Mouse (Mus musculus) E14TG2a.4 (cell line): ENCODE measurements around the gene Cldn11.

ENCODE experiments used
- H3K27me3 ChIP-seq: 2 replicates; pipeline ENCODE4 v1.6.1; 2014; ENCODE audit warnings: low read length, control low read depth; ENCODE audit not compliant: insufficient read depth
- H3K36me3 ChIP-seq: 2 replicates; pipeline ENCODE4 v1.6.1; 2014; ENCODE audit warnings: low read length, control low read depth; ENCODE audit not compliant: insufficient read depth
- H3K4me1 ChIP-seq: replicated peaks from 2 replicates; pipeline ENCODE4 v1.6.1; 2014; ENCODE audit warnings: low read depth, low read length, control low read depth
- H3K4me3 ChIP-seq: replicated peaks from 2 replicates; pipeline ENCODE4 v1.5.1; 2014; ENCODE audit warnings: mild to moderate bottlenecking, low read length
- H3K9me3 ChIP-seq: 2 replicates; pipeline ENCODE4 v1.6.1; 2014; ENCODE audit warnings: low read length, control low read depth
- CTCF ChIP-seq: conservative IDR thresholded peaks from 2 replicates; pipeline ENCODE4 v1.5.1; 2014; ENCODE audit warnings: low read length
- NANOG ChIP-seq: IDR thresholded peaks from 2 replicates; pipeline ENCODE4 v1.6.1; 2014; ENCODE audit warnings: borderline replicate concordance, low read length, mixed read lengths
- POU5F1 ChIP-seq: IDR thresholded peaks from 2 replicates; pipeline ENCODE4 v1.6.1; 2014; ENCODE audit warnings: low read length, borderline replicate concordance

Gene Cldn11

DNA sequence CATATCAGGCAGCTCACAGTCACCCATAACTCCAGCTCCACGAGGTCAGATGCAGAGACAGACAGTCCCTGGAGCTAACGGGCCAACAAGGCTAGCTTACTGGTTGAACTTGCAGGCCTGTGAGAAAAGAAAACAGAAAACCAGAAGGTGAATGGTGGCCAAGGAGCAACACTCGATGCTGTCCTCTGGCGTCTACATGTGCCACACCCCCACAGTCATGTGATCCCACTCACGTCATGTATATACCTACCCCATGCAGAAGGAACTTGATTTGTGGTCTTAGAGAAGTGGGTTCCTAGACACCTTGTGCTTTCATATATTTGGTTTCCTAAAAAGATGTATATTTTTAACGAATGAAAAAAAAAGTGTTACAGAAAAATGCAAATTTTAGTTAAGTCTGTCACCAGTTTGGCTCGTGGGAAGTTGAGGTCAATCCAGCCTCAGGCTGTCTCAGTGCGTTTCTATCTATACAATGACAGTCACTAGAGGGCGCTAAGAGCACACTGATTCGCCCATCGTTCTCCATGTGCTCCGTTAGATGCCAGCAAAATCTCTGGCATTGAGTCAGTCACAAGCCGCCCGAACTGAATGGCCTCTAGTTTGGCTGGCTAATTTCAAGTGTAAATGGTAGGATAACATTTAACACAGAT lies 4.0 kb upstream of the Cldn11 start:
- no peak overlapping the region for H3K4me3 ChIP-seq
- H3K27me3 ChIP-seq: peaks cover 36% of the 10 kb centered on the region
- no peaks in the 10 kb centered on the region for H3K9me3 ChIP-seq
- H3K4me1 ChIP-seq: peaks cover 14% of the 10 kb centered on the region
- no peaks in the 10 kb centered on the region for H3K36me3 ChIP-seq
- TF ChIP-seq NANOG (no peak), POU5F1 (no peak), CTCF (peak; percentile 48)

DNA sequence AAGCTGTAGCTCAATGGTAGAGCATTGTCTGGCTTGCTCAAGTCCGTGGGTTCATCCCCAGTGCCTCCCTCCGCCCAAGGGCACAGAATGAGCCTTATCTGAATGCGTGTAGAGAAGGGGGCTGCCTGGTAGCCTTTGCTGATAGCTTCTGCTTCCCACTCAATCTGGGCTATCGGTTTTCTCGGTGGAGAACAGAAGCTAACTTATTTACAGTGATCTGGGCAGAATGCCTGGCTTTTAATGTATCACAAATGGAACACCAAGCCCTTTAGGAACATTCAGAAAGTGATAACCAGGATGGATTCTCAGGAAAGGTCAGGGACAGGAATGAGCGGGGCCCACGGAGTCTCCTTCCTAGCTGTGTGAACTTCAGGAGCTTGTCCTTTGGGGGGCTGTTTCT lies 1.1 kb upstream of the Cldn11 start:
- Histone ChIP-seq H3K27me3 (peaks cover 45% of the 10 kb centered on the region), H3K4me1 (peaks cover 14% of the 10 kb centered on the region), H3K36me3 (no peaks in the 10 kb centered on the region), H3K9me3 (no peaks in the 10 kb centered on the region), H3K4me3 (no peak overlapping the region)
- TF ChIP-seq NANOG (no peak), POU5F1 (no peak), CTCF (no peak)

DNA sequence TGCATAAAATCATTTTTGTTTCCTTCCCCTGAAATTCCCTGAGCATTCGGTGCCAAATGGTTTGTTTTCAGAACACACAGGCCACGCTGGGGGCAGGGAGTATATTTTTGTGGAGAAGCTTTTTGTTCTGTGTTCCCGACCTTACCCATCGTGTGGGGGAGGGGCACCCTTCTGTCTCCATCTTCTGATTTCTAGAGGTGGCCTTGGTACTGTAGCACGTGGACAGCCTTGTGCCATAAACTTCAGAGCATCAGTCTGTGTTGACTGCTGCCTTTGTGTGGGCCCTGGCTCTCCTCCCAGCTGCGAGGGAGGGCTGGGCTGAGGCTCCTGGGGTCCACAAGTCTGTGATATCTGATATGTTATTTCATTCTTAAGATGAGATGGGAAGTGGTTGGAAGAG lies 2.4 kb downstream of the Cldn11 start:
- Histone ChIP-seq H3K36me3 (no peaks in the 10 kb centered on the region), H3K4me3 (no peak overlapping the region), H3K27me3 (peaks cover 39% of the 10 kb centered on the region), H3K9me3 (no peaks in the 10 kb centered on the region), H3K4me1 (peaks cover 11% of the 10 kb centered on the region)
- TF ChIP-seq CTCF (no peak), NANOG (no peak), POU5F1 (no peak)

DNA sequence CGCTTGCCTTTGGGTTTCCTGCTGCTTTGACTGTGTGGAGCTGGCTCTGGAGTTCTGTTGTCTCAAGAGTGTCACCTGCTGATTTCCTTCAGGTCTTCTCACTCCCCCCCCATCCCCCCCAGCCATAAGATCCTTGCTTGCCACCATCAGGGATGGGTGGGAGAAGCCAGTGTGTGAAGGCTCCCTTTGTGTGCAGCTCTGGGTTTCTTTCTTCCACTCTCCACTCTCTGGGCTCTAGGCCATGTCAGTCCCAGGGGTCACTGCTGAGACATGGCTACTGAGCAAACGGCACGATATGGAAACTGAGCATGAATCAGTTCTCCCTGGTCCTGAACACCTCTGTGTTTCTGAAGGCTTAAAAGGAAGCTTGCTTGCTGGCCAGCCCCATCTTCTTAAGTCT lies 6.4 kb downstream of the Cldn11 start:
- TF ChIP-seq CTCF (no peak), NANOG (no peak), POU5F1 (no peak)
- H3K9me3 ChIP-seq: no peaks in the 10 kb centered on the region

DNA sequence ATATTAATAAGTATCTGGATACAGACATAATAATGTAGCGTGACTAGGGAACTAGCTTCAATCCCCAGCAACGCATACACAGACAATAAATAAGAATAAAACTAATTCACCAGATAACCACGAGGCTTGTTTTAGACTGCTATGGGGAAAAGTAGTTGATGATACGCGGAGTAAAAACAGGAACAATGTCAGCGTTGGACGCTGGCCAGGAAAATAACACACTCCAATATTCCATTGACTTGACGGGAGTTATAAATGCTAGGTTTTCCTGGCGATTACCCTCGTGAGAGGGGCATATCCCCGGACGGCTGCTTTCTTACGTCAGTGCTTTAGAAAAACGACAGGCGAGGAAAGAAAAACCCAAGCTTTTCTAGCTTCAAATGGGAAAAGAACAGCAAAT lies 8.1 kb downstream of the Cldn11 start:
- Histone ChIP-seq H3K27me3 (no peaks in the 10 kb centered on the region), H3K36me3 (no peaks in the 10 kb centered on the region), H3K9me3 (no peaks in the 10 kb centered on the region)

More for the DNA sequence above, 6.4 kb downstream of the Cldn11 start:
- H3K4me1 ChIP-seq: peaks cover 6% of the 10 kb centered on the region
- H3K4me3 ChIP-seq: no peak overlapping the region
- H3K27me3 ChIP-seq: peaks cover 5% of the 10 kb centered on the region
- H3K36me3 ChIP-seq: no peaks in the 10 kb centered on the region

DNA sequence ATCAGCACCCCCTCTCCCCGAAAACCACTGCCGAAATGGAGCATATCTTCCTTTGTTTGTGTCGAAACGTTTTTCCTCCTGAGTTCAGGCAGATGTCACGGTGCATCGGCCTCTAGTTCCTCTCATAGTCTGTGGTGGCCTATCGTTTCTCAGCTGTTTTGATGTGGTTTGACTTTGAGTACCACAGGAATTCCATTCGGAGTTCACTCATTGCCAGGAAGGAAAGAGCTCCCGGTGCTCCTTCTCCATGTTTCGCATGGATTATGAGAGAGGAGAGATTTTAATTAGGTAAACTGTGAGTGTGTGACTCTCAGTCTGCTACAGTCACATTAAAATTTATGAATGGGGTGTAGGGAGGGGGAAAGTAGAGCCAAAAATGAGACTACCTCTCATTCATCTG lies 10.3 kb downstream of the Cldn11 start:
- no peaks in the 10 kb centered on the region for H3K27me3 ChIP-seq
- TF ChIP-seq POU5F1: no peak
- H3K36me3 ChIP-seq: no peaks in the 10 kb centered on the region
- H3K9me3 ChIP-seq: no peaks in the 10 kb centered on the region
- no peak overlapping the region for H3K4me3 ChIP-seq
- peaks cover 12% of the 10 kb centered on the region for H3K4me1 ChIP-seq

More for the DNA sequence above, 8.1 kb downstream of the Cldn11 start:
- peaks cover 12% of the 10 kb centered on the region for H3K4me1 ChIP-seq
- no peak overlapping the region for H3K4me3 ChIP-seq
- no peak for TF ChIP-seq CTCF
- TF ChIP-seq POU5F1: no peak
- no peak for TF ChIP-seq NANOG

DNA sequence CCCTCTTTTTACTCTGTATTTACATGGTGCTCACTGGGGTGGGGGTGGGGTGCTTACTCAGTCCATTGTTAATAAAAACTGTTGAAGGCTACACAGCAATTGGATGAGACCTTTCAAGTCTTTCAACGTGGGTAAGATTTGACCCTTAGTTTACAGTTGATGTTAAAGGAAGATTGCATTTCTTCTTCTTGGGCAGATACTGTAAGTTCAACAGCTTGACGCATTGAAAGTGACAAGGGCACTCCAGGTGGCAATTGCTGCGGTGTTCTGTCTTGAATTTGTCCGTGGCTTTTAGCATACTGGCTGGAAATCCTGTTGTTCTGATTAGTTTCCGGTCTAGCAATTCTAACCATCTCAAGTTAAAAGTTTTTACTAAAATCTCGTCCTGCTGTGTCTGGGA lies 11.6 kb downstream of the Cldn11 start:
- H3K36me3 ChIP-seq: no peaks in the 10 kb centered on the region
- H3K27me3 ChIP-seq: no peaks in the 10 kb centered on the region
- peaks cover 22% of the 10 kb centered on the region for H3K4me1 ChIP-seq
- H3K4me3 ChIP-seq: no peak overlapping the region
- TF ChIP-seq CTCF (no peak), NANOG (no peak), POU5F1 (no peak)
- H3K9me3 ChIP-seq: no peaks in the 10 kb centered on the region

DNA sequence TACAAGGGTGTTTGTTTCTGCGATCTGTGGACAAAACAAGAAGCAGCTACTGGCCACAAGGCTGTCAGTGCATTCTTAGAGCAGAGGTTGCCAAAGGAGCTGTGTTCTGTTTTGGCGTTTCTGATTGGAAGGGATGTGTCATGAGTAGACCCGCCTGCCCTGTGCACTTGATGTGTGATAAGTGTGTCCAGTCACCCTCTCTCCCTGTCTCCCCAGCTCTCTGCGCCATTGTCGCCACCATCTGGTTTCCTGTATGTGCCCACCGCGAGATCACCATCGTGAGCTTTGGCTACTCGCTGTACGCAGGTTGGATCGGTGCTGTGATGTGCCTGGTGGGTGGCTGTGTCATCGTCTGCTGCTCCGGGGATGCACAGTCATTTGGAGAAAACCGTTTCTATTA lies 13.1 kb downstream of the Cldn11 start:
- TF ChIP-seq NANOG: no peak
- Histone ChIP-seq H3K4me1 (peaks cover 25% of the 10 kb centered on the region), H3K36me3 (no peaks in the 10 kb centered on the region), H3K27me3 (no peaks in the 10 kb centered on the region), H3K9me3 (no peaks in the 10 kb centered on the region), H3K4me3 (peak overlapping the region; percentile 57)

DNA sequence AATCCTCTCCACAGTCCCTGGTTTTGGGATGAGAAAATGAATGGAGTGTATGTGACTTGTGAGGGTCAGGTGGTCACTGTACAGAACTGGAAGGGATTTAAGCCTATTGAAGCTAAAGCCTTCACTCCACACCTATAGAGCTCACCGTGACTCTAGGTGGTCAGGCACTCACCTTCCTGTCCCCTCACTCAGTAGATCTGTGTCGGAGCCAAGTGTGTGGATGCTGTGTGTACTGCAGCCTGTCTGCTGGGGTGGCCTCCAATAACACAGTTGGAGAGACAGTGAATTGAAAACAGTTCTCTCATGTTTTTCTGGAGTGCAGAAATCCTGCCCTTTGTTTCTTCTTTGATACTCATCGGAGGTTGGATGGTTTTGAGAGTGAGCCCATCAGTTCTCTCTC lies 16.1 kb downstream of the Cldn11 start:
- H3K4me3 ChIP-seq: no peak overlapping the region
- H3K36me3 ChIP-seq: no peaks in the 10 kb centered on the region
- no peaks in the 10 kb centered on the region for H3K9me3 ChIP-seq
- TF ChIP-seq POU5F1: no peak
- TF ChIP-seq NANOG: no peak
- TF ChIP-seq CTCF: no peak
- H3K4me1 ChIP-seq: peaks cover 22% of the 10 kb centered on the region
- H3K27me3 ChIP-seq: no peaks in the 10 kb centered on the region
